18 mouse cellular contexts compared by ENCODE assay signal in genomic region chr2:103919488-103919887, GRCm38 (mm10).
"Had no signal": no experiment of that assay in that cellular context is flagged by ENCODE, and none has a peak within 500 bp of the region (broad histone marks: within the 10 kb centered on the region; RNA-seq: fewer than 3 reads in every experiment).

No protein-coding gene starts in this region.

- H3K4me3 ChIP-seq: lung, embryonic 15.5 days; midbrain, embryonic 10.5 days; midbrain, embryonic 12.5 days; myocyte; neural tube, embryonic 13.5 days; neural tube, embryonic 15.5 days had no signal

- ATAC-seq: liver, postnatal 0 days; lung, postnatal 0 days; midbrain, embryonic 16.5 days had no signal

- H3K9ac ChIP-seq: liver, postnatal 0 days; lung, embryonic 15.5 days; midbrain, embryonic 12.5 days; neural tube, embryonic 13.5 days; neural tube, embryonic 15.5 days had no signal

- H3K27ac ChIP-seq: lung, embryonic 15.5 days; macrophage; midbrain, embryonic 10.5 days; midbrain, embryonic 12.5 days; neural tube, embryonic 13.5 days; neural tube, embryonic 15.5 days had no signal

- H3K4me2 ChIP-seq: lung, embryonic 15.5 days; midbrain, embryonic 12.5 days; neural tube, embryonic 13.5 days; neural tube, embryonic 15.5 days had no signal

- H3K36me3 ChIP-seq: lung, embryonic 15.5 days; midbrain, embryonic 10.5 days; midbrain, embryonic 12.5 days; neural tube, embryonic 13.5 days; neural tube, embryonic 15.5 days had no signal

- H3K4me1 ChIP-seq: lung, embryonic 15.5 days; midbrain, embryonic 10.5 days; midbrain, embryonic 12.5 days; neural tube, embryonic 13.5 days; neural tube, embryonic 15.5 days had no signal

- DNase-seq: liver, postnatal 0 days; lung, adult 2 months; lung, postnatal 14 days; lung, postnatal 36 days; midbrain, embryonic 14.5 days; right cerebral cortex, postnatal 14 days; thymus, adult 18-20 months; thymus, postnatal 14 days; thymus, postnatal 36 days had no signal

- H3K27me3 ChIP-seq: lung, embryonic 15.5 days; midbrain, embryonic 12.5 days; neural tube, embryonic 13.5 days; neural tube, embryonic 15.5 days had no signal

- H3K9me3 ChIP-seq: lung, embryonic 15.5 days; midbrain, embryonic 10.5 days; midbrain, embryonic 12.5 days; neural tube, embryonic 13.5 days; neural tube, embryonic 15.5 days had no signal
